7 mouse cellular contexts compared by ENCODE assay signal in the genomic region with DNA sequence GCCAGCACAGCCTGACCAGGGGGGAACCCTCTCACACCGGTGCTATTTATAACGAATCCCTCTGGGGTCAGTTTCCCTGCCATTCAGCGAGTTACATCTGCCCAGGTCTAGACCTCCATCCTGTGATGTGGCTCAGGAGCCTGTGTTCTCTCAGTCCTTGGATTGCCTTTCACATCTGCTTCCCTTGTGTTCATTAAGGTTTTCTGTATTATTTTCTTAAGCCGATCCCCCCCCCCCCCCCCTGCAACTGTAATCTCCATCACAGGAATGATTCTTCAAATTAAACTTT. TPM values are rescaled to one million over a fixed set of nuclear protein-coding genes. Genes with fewer than 3 reads are reported as not detected.
DNase-seq lines count a peak whose midpoint lies in the region; ATAC-seq lines count a peak whose summit lies in the region.

No protein-coding gene starts in this region.

- no peak overlapping the region for H3K9ac ChIP-seq in lung, embryonic 15.5 days
- 0 out of 2 replicates have a peak overlapping the region, but pooled peaks have one; percentile 24 for H3K9ac ChIP-seq in limb, embryonic 11.5 days (ENCODE audit: low read length)
- no peak overlapping the region for H3K9ac ChIP-seq in stomach, embryonic 14.5 days (replicated peaks; ENCODE audit: low read depth, low read length)

- H3K9me3 ChIP-seq in lung, embryonic 15.5 days, result no peaks in the 10 kb centered on the region
- H3K9me3 ChIP-seq in forebrain, embryonic 10.5 days, result no peaks in the 10 kb centered on the region
- H3K9me3 ChIP-seq in limb, embryonic 11.5 days (ENCODE audit: control insufficient read depth, low read length), result no peaks in the 10 kb centered on the region
- H3K9me3 ChIP-seq in stomach, embryonic 14.5 days (ENCODE audit: control insufficient read depth, low read depth, low read length), result no peaks in the 10 kb centered on the region

- WGBS in lung, embryonic 15.5 days, result 21% methylated on average over 4 of the region's 4 CpGs
- 19% methylated on average over 4 of the region's 4 CpGs for WGBS in forebrain, embryonic 10.5 days
- 23% methylated on average over 4 of the region's 4 CpGs for WGBS in limb, embryonic 11.5 days
- WGBS in stomach, embryonic 14.5 days, result 18% methylated on average over 4 of the region's 4 CpGs

- H3K27ac ChIP-seq in lung, embryonic 15.5 days, result no peak overlapping the region
- H3K27ac ChIP-seq in forebrain, embryonic 10.5 days, result peak overlapping the region; percentile 40; the same call in 1 of the 2 replicates
- no peak overlapping the region for H3K27ac ChIP-seq in limb, embryonic 11.5 days (replicated peaks; ENCODE audit: low read depth, low read length)
- H3K27ac ChIP-seq in stomach, embryonic 14.5 days (ENCODE audit: low read length), result no peak overlapping the region

- no peak overlapping the region for H3K4me3 ChIP-seq in lung, embryonic 15.5 days
- peak overlapping the region; percentile 25 for H3K4me3 ChIP-seq in forebrain, embryonic 10.5 days
- no peak overlapping the region for H3K4me3 ChIP-seq in limb, embryonic 11.5 days (ENCODE audit: low read depth, low read length)
- no peak overlapping the region for H3K4me3 ChIP-seq in stomach, embryonic 14.5 days (ENCODE audit: low read depth, low read length)

- no peaks in the 10 kb centered on the region for H3K36me3 ChIP-seq in lung, embryonic 15.5 days
- H3K36me3 ChIP-seq in forebrain, embryonic 10.5 days (replicated peaks), result no peaks in the 10 kb centered on the region
- no peaks in the 10 kb centered on the region for H3K36me3 ChIP-seq in limb, embryonic 11.5 days (ENCODE audit: control insufficient read depth, insufficient read depth, low read length)
- H3K36me3 ChIP-seq in stomach, embryonic 14.5 days (ENCODE audit: control insufficient read depth, insufficient read depth, low read length), result no peaks in the 10 kb centered on the region

- DNase-seq in lung, postnatal 4 days, result no peak
- DNase-seq in forebrain, embryonic 10.5 days (ENCODE audit: extremely low spot score, low spot score), result no peak
- no peak for DNase-seq in limb, embryonic 11.5 days (ENCODE audit: low spot score)
- DNase-seq in ovary, postnatal 36 days (ENCODE audit: low spot score), result no peak
- no peak for DNase-seq in right cerebral cortex, adult 2 months (ENCODE audit: low spot score in 2 of 2)

- ATAC-seq in lung, embryonic 15.5 days (ENCODE audit: borderline replicate concordance, extremely low read depth, low FRiP score, low TSS enrichment), result no peak
- ATAC-seq in limb, embryonic 11.5 days (ENCODE audit: insufficient number of reproducible peaks, low FRiP score, low TSS enrichment, low read depth), result no peak
- ATAC-seq in stomach, embryonic 14.5 days (ENCODE audit: insufficient number of reproducible peaks, insufficient read depth, low FRiP score, low read depth), result peak; percentile 39; the same call in 1 of the 2 replicates

- peak overlapping the region; percentile 38 for H3K4me2 ChIP-seq in lung, embryonic 15.5 days
- H3K4me2 ChIP-seq in limb, embryonic 11.5 days (ENCODE audit: low read depth, severe bottlenecking), result peak overlapping the region; percentile 24
- H3K4me2 ChIP-seq in stomach, embryonic 14.5 days (replicated peaks; ENCODE audit: low read depth, low read length), result peak overlapping the region; percentile 30

- peaks cover 3% of the 10 kb centered on the region; the same call in 1 of the 2 replicates for H3K4me1 ChIP-seq in lung, embryonic 15.5 days
- peaks cover 7% of the 10 kb centered on the region for H3K4me1 ChIP-seq in forebrain, embryonic 10.5 days
- no peaks in the 10 kb centered on the region for H3K4me1 ChIP-seq in limb, embryonic 11.5 days (ENCODE audit: control insufficient read depth, insufficient read depth, low read length)
- no peaks in the 10 kb centered on the region for H3K4me1 ChIP-seq in stomach, embryonic 14.5 days (ENCODE audit: control insufficient read depth, insufficient read depth, low read length)

- no peaks in the 10 kb centered on the region for H3K27me3 ChIP-seq in lung, embryonic 15.5 days
- no peaks in the 10 kb centered on the region for H3K27me3 ChIP-seq in forebrain, embryonic 10.5 days (ENCODE audit: poor library complexity, severe bottlenecking)
- H3K27me3 ChIP-seq in limb, embryonic 11.5 days (ENCODE audit: control insufficient read depth, insufficient read depth, low read length), result no peaks in the 10 kb centered on the region
- H3K27me3 ChIP-seq in stomach, embryonic 14.5 days (ENCODE audit: control insufficient read depth, insufficient read depth, low read length), result no peaks in the 10 kb centered on the region

RNA-seq across cellular contexts. Expression of gene Sccpdh, which starts 22.1 kb away (rescaled TPM):
- 72.9 and 76.7 TPM in 2 replicates for polyA plus RNA-seq in lung, embryonic 15.5 days (2015; fragmentation: Nextera tagmentation; extraction: Ambion mirVana)
- polyA plus RNA-seq in forebrain, embryonic 10.5 days (2016; fragmentation: Nextera tagmentation; extraction: Ambion mirVana), result 67.8 and 70.1 TPM in 2 replicates
- 81.6 and 85.6 TPM in 2 replicates for polyA plus RNA-seq in limb, embryonic 11.5 days (2014; fragmentation: Nextera tagmentation; extraction: Ambion mirVana)
- polyA plus RNA-seq in stomach, embryonic 14.5 days (2014; fragmentation: Nextera tagmentation; extraction: Ambion mirVana), result 68.4 and 69.0 TPM in 2 replicates
